Mouse (Mus musculus) hindbrain, embryonic 10.5 days (tissue): ENCODE data around the gene Ptprm. TPM values are rescaled to one million over a fixed set of nuclear protein-coding genes. Genes with fewer than 3 reads are reported as not detected.

ENCODE experiments used
- DNase-seq: peaks from one replicate; pipeline ENCODE4 v3.0.0-alpha.2; 2017; ENCODE audit warnings: low spot score
- H3K27ac ChIP-seq: fragments of 300-500 bp; sonication (generic); 2 replicates; pipeline ENCODE4 v1.5.1; 2016; ENCODE audit warnings: mild to moderate bottlenecking, moderate library complexity
- H3K27me3 ChIP-seq: fragments of 300-500 bp; sonication (generic); 2 replicates; pipeline ENCODE4 v1.6.1; 2016; ENCODE audit warnings: mild to moderate bottlenecking; ENCODE audit not compliant: poor library complexity, insufficient read depth, severe bottlenecking
- H3K36me3 ChIP-seq: fragments of 300-500 bp; sonication (generic); 2 replicates; pipeline ENCODE4 v1.6.1; 2016; ENCODE audit warnings: mild to moderate bottlenecking, moderate library complexity
- H3K4me1 ChIP-seq: fragments of 300-500 bp; sonication (generic); replicated peaks from 2 replicates; pipeline ENCODE4 v1.6.1; 2016; ENCODE audit warnings: mild to moderate bottlenecking
- H3K4me3 ChIP-seq: fragments of 300-500 bp; sonication (generic); 2 replicates; pipeline ENCODE4 v1.5.1; 2016; ENCODE audit warnings: mild to moderate bottlenecking, moderate library complexity
- H3K9me3 ChIP-seq: fragments of 300-500 bp; sonication (generic); 2 replicates; pipeline ENCODE4 v1.6.1; 2016; ENCODE audit warnings: mild to moderate bottlenecking, moderate library complexity
- WGBS: fragments of 180-500 bp; shearing (Covaris S2); methylation state at CpG from one replicate; pipeline ENCODE4 v1.1.7; 2016; 5-methylcytosine and 5-hydroxymethylcytosine counted together
- polyA plus RNA-seq: library from polyadenylated mRNA; unstranded; fragments of >200 nt; fragmentation: Nextera tagmentation; extraction: Ambion mirVana; gene quantifications from 2 replicates; pipeline ENCODE4 v1.2.1, GENCODE M21; 2016

Ptprm gene
- polyA plus RNA-seq, 1 experiment from 2014 or later, result 8.1 TPM

DNA sequence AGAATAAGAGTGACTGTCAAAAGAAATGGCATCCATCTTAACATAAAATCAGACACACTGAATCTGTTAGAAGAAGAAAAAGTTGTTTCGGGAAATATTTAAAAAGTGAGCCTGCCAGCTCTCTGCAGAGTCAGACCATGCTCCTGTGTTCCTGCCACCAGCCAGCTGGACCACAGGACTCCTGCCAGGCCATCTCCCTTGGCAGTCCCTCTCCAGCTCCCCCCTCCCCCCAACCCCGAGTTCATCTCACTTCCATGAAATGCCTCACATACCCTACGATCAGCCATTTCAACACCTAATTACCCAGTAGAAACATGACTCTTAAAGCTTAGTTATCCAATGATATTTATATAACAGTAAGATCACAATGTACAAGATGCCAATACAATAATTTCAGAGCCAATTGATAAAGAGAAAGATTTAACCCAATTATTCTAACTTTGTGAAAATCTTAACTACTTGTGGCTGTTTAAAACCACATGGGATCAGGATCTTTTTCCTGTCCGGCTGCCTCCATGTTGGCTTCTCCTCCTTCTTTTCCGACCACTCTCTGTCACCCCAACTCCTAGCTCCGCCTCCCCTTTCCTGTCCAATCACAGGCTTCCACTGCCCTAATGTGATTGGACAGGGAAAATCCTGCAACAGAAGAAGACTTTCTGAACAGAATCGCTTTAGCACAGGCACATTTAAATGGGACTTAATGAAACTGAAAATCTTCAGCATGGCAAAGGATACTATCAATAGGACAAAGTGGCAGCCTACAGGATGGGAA, 716.1 kb downstream of the Ptprm start:
- 89% methylated on average over 7 of the region's 7 CpGs for WGBS
- no peaks in the 10 kb centered on the region for H3K36me3 ChIP-seq
- H3K4me1 ChIP-seq, result no peaks in the 10 kb centered on the region
- no peak overlapping the region for H3K4me3 ChIP-seq
- no peaks in the 10 kb centered on the region for H3K9me3 ChIP-seq
- H3K27me3 ChIP-seq, result no peaks in the 10 kb centered on the region
- no peak for DNase-seq
- no peak overlapping the region for H3K27ac ChIP-seq

GRCm38 (mm10) chr17:66619996-66620656, 734.1 kb downstream of the Ptprm start:
- Histone ChIP-seq H3K4me1 (no peaks in the 10 kb centered on the region), H3K27me3 (no peaks in the 10 kb centered on the region), H3K9me3 (no peaks in the 10 kb centered on the region), H3K36me3 (no peaks in the 10 kb centered on the region), H3K4me3 (no peak overlapping the region), H3K27ac (no peak overlapping the region)
- DNase-seq, result no peak
- WGBS, result 82% methylated on average over 13 of the region's 13 CpGs

DNA sequence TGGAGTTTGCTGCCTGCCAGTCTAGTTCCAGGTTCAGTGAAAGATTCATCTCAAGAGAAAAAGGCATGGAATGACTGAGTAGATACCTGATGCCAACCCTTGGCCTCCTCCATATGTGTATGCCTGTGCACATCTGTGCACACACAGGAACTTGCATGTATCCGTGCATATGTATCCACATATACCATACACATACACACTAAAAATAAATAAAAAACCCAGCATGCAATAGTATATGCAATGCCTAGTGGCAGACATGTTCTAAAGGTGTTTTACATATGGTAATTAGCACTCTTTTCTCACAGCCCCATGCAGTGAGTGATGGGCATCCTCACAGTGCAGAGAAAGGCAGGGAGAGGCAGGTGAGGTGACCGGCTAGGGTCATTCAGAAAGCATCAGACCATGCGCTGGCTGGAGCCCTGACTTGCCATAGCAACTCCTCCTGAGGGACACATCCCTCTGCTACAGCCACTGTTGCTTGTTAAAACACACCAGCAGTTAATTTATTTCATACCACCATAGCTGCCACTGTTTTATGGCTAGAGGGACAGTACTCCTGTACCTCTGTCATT, 734.9 kb downstream of the Ptprm start:
- 82% methylated on average over 3 of the region's 3 CpGs for WGBS
- H3K27ac ChIP-seq, result no peak overlapping the region
- H3K27me3 ChIP-seq, result no peaks in the 10 kb centered on the region
- H3K4me1 ChIP-seq, result no peaks in the 10 kb centered on the region
- no peak overlapping the region for H3K4me3 ChIP-seq
- DNase-seq, result no peak
- no peaks in the 10 kb centered on the region for H3K9me3 ChIP-seq
- H3K36me3 ChIP-seq, result no peaks in the 10 kb centered on the region
